In genomic region chr7:101341405-101341804, GRCm38 (mm10) we compare ENCODE assay signal across 12 mouse cellular contexts. TPM values are rescaled to one million over a fixed set of nuclear protein-coding genes. Genes with fewer than 3 reads are reported as not detected.
DNase-seq lines count a peak whose midpoint lies in the region; ATAC-seq and TF ChIP-seq lines count a peak whose summit lies in the region.
"Had no signal": no experiment of that assay in that cellular context is flagged by ENCODE, and none has a peak within 500 bp of the region (broad histone marks: within the 10 kb centered on the region; RNA-seq: fewer than 3 reads in every experiment).

No protein-coding gene starts in this region.

- H3K27ac ChIP-seq in kidney, postnatal 0 days, result no peak overlapping the region
- H3K27ac ChIP-seq in liver, embryonic 14.5 days, result no peak overlapping the region
- H3K27ac ChIP-seq: hindbrain, embryonic 10.5 days; macrophage had no signal

- H3K4me3 ChIP-seq in kidney, postnatal 0 days (replicated peaks; ENCODE audit: low read depth, low read length), result no peak overlapping the region
- no peak overlapping the region for H3K4me3 ChIP-seq in liver, embryonic 14.5 days (ENCODE audit: insufficient read depth in 1 of 2, low read depth in 2 of 2, low read length in 2 of 2)
- H3K4me3 ChIP-seq: hindbrain, embryonic 10.5 days had no signal

- no peaks in the 10 kb centered on the region for H3K4me1 ChIP-seq in kidney, postnatal 0 days (replicated peaks; ENCODE audit: insufficient read depth, low read length)
- H3K4me1 ChIP-seq in liver, embryonic 14.5 days (replicated peaks; ENCODE audit: control insufficient read depth in 2 of 2, insufficient read depth in 2 of 2, low read length in 1 of 2), result peaks cover 0 to 18% of the 10 kb centered on the region in 2 experiments; a peak in 3 of 4 replicates

- no peaks in the 10 kb centered on the region for H3K36me3 ChIP-seq in kidney, postnatal 0 days (ENCODE audit: insufficient read depth, low read length)
- peaks cover 4% of the 10 kb centered on the region; the same call in 1 of the 2 replicates for H3K36me3 ChIP-seq in liver, embryonic 14.5 days (replicated peaks; ENCODE audit: control insufficient read depth, insufficient read depth, low read depth)
- H3K36me3 ChIP-seq: hindbrain, embryonic 10.5 days had no signal

- ATAC-seq in kidney, postnatal 0 days (replicated peaks; ENCODE audit: low FRiP score, low read depth), result no peak
- peak; percentile 79 for ATAC-seq in common myeloid progenitor, adult 5-6 weeks (replicated peaks; ENCODE audit: low read depth, poor library complexity, severe bottlenecking)
- ATAC-seq in liver, embryonic 14.5 days (ENCODE audit: insufficient read depth), result 0 out of 2 replicates have a peak, but pooled peaks have one; percentile 8
- ATAC-seq: forebrain, postnatal 0 days had no signal

- no peak for TF ChIP-seq CTCF in kidney, postnatal 0 days (IDR thresholded peaks at IDR 0.05; ENCODE audit: low read depth)
- no peak for TF ChIP-seq CTCF in liver, embryonic 14.5 days (IDR thresholded peaks at IDR 0.05; ENCODE audit: low read depth)

- no peak overlapping the region for H3K4me2 ChIP-seq in kidney, postnatal 0 days (ENCODE audit: low read length)
- H3K4me2 ChIP-seq in liver, embryonic 14.5 days (ENCODE audit: low read depth), result no peak overlapping the region

- DNase-seq in kidney, postnatal 0 days (ENCODE audit: low spot score), result peak; percentile 38
- no peak for DNase-seq in kidney, postnatal 36 days
- DNase-seq in liver, embryonic 14.5 days (ENCODE audit: low read depth in 3 of 3, low spot score in 3 of 3), result no peak
- DNase-seq in thymus, postnatal 14 days, result peak; percentile 64
- DNase-seq in adrenal gland, postnatal 36 days, result no peak
- no peak for DNase-seq in left cerebral cortex, postnatal 36 days (ENCODE audit: low spot score in 2 of 2)
- DNase-seq: adrenal gland, adult 8-10 months; forebrain, postnatal 0 days; kidney, adult 11 months had no signal

- H3K27me3 ChIP-seq in kidney, postnatal 0 days (ENCODE audit: insufficient read depth, low read length), result no peaks in the 10 kb centered on the region
- H3K27me3 ChIP-seq in liver, embryonic 14.5 days (ENCODE audit: control insufficient read depth, insufficient read depth, low read length), result no peaks in the 10 kb centered on the region

- TF ChIP-seq EP300 in liver, embryonic 14.5 days (IDR thresholded peaks at IDR 0.05; ENCODE audit: low read depth), result no peak

- H3K9me3 ChIP-seq in kidney, postnatal 0 days (replicated peaks; ENCODE audit: low read length), result no peaks in the 10 kb centered on the region
- no peaks in the 10 kb centered on the region for H3K9me3 ChIP-seq in liver, embryonic 14.5 days (ENCODE audit: control insufficient read depth, low read length)
- H3K9me3 ChIP-seq: hindbrain, embryonic 10.5 days had no signal

- 57% methylated on average over 6 of the region's 6 CpGs for WGBS in kidney, postnatal 0 days
- WGBS in liver, embryonic 14.5 days (ENCODE audit: insufficient replicate concordance), result 10% methylated on average over 6 of the region's 6 CpGs

- H3K9ac ChIP-seq in kidney, postnatal 0 days (ENCODE audit: low read depth, low read length), result no peak overlapping the region
- no peak overlapping the region for H3K9ac ChIP-seq in liver, embryonic 14.5 days (replicated peaks)
- H3K9ac ChIP-seq: forebrain, postnatal 0 days had no signal

- intact Hi-C loops in left cerebral cortex, postnatal 36 days (cut with DNase I), result no loop called here

RNA-seq across cellular contexts. Expression of gene Arap1, which starts 6.5 kb away (rescaled TPM):
- 65.8 and 70.4 TPM in 2 replicates for polyA plus RNA-seq in kidney, postnatal 0 days (2015; fragmentation: Nextera tagmentation; extraction: Ambion mirVana)
- 97.4 and 98.9 TPM in 2 replicates for total RNA-seq in common myeloid progenitor, adult 5-6 weeks (2017)
- polyA plus RNA-seq in liver, embryonic 14.5 days (2012; rRNA removed), result 13.3 and 13.7 TPM in 2 replicates
- 12.9 and 13.9 TPM in 2 replicates for polyA plus RNA-seq in liver, embryonic 14.5 days (2014; fragmentation: Nextera tagmentation; extraction: Ambion mirVana)
- total RNA-seq in adrenal gland, postnatal 36 days (2021), result 10 to 100 TPM; 30.0 to 35.4 TPM
- total RNA-seq in left cerebral cortex, postnatal 36 days (2021), result 10 to 100 TPM; 16.5 to 17.6 TPM

RNA-seq across cellular contexts. Expression of gene Stard10, which starts 24.5 kb away (rescaled TPM):
- polyA plus RNA-seq in kidney, postnatal 0 days (2015; fragmentation: Nextera tagmentation; extraction: Ambion mirVana), result 74.1 and 74.6 TPM in 2 replicates
- 66.4 and 70.4 TPM in 2 replicates for total RNA-seq in common myeloid progenitor, adult 5-6 weeks (2017)
- 71.0 and 71.8 TPM in 2 replicates for polyA plus RNA-seq in liver, embryonic 14.5 days (2012; rRNA removed)
- 98.2 and 102 TPM in 2 replicates for polyA plus RNA-seq in liver, embryonic 14.5 days (2014; fragmentation: Nextera tagmentation; extraction: Ambion mirVana)
- 10 to 100 TPM; 22.5 to 60.5 TPM for total RNA-seq in adrenal gland, postnatal 36 days (2021)
- 10 to 100 TPM; 75.7 to 85.6 TPM for total RNA-seq in left cerebral cortex, postnatal 36 days (2021)

RNA-seq across cellular contexts. Expression of gene Atg16l2, which starts 39.4 kb away (rescaled TPM):
- 16.0 and 17.0 TPM in 2 replicates for polyA plus RNA-seq in kidney, postnatal 0 days (2015; fragmentation: Nextera tagmentation; extraction: Ambion mirVana)
- total RNA-seq in common myeloid progenitor, adult 5-6 weeks (2017), result 8.9 and 11.3 TPM in 2 replicates
- polyA plus RNA-seq in liver, embryonic 14.5 days (2012; rRNA removed), result 3.1 and 3.5 TPM in 2 replicates
- 1.3 and 1.8 TPM in 2 replicates for polyA plus RNA-seq in liver, embryonic 14.5 days (2014; fragmentation: Nextera tagmentation; extraction: Ambion mirVana)
- 10 to 100 TPM; 14.6 to 34.6 TPM for total RNA-seq in adrenal gland, postnatal 36 days (2021)
- 10 to 100 TPM; 52.7 to 55.5 TPM for total RNA-seq in left cerebral cortex, postnatal 36 days (2021)

Comparison
In these comparisons a context has a peak if more than half of its experiments do, and no peak if none do; other contexts are left out.
1. DNase-seq: peak in kidney, postnatal 0 days (single experiment) and thymus, postnatal 14 days (single experiment); none in kidney, postnatal 36 days (0 of 2), liver, embryonic 14.5 days (0 of 3), adrenal gland, postnatal 36 days (0 of 2) and left cerebral cortex, postnatal 36 days (0 of 2).